Mouse (Mus musculus) layer of hippocampus, postnatal 25 days (tissue): Measurements from ENCODE around the gene Fam193b. TPM values are rescaled to one million over a fixed set of nuclear protein-coding genes. Genes with fewer than 3 reads are reported as not detected.

Experiments used
- DNase-seq, 2 experiments: peaks; one replicate each; pipeline ENCODE4 v3.0.0; 2022; ENCODE audit warnings: mixed read lengths in 2 of 2, low spot score in 1 of 2; ENCODE audit errors: extremely low spot score in 1 of 2
- microRNA-seq, 2 experiments: library from miRNA; unstranded; fragments of <30 nt; microRNA quantifications; one replicate each; pipeline ENCODE4 v1.2.0; 2021
- total RNA-seq, 2 experiments: library from RNA; stranded (reverse); gene quantifications; 2 replicates each; pipeline ENCODE4 v1.2.3; 2021

The Fam193b gene
- total RNA-seq, 2 experiments from 2014 or later = 66.4 to 87.5 TPM

- DNase-seq = no peak
Measured at GRCm38 (mm10) chr13:55504390-55504789, 66.5 kb downstream of the Fam193b start.

- DNase-seq = no peak
Measured at GRCm38 (mm10) chr13:55502405-55502804, 68.5 kb downstream of the Fam193b start.

GRCm38 (mm10) chr13:55500575-55500974, 70.3 kb downstream of the Fam193b start:
- no peak for DNase-seq

GRCm38 (mm10) chr13:55498906-55499305, 72.0 kb downstream of the Fam193b start:
- DNase-seq = no peak

GRCm38 (mm10) chr13:55496661-55497060, 74.3 kb downstream of the Fam193b start:
- no peak for DNase-seq

- DNase-seq = no peak
Measured at GRCm38 (mm10) chr13:55495702-55496101, 75.2 kb downstream of the Fam193b start.

- no peak for DNase-seq
Measured at GRCm38 (mm10) chr13:55494883-55495621, 75.9 kb downstream of the Fam193b start.

GRCm38 (mm10) chr13:55494257-55494656, 76.7 kb downstream of the Fam193b start:
- no peak for DNase-seq

Small RNA genes lying within 50 kb of the gene (microRNA-seq; reads per million reads assigned to microRNA genes)
- gene Mir6945 = 4.2 to 9.2 reads per million in 2 experiments

Other genes with a start within 250 kb of the Fam193b start
- gene Rab24, start 249.2 kb downstream of the Fam193b start, total RNA-seq = 10 to 100 TPM; 74.0 to 83.3 TPM
- gene Mxd3, start 241.3 kb downstream of the Fam193b start, total RNA-seq = 1 to 10 TPM; 1.2 to 2.4 TPM
- gene Lman2, start 208.3 kb downstream of the Fam193b start, total RNA-seq = 10 to 100 TPM; 58.4 to 61.0 TPM
- 10 to 100 TPM; 94.5 to 98.2 TPM for gene Rgs14, start 201.4 kb downstream of the Fam193b start, total RNA-seq
- not detected for gene Slc34a1, start 172.9 kb downstream of the Fam193b start, total RNA-seq
- gene Pfn3, start 155.9 kb downstream of the Fam193b start, total RNA-seq = not detected
- under 1 TPM; 0.35 to 0.47 TPM for gene F12, start 144.3 kb downstream of the Fam193b start, total RNA-seq
- 10 to 100 TPM; 66.7 to 74.7 TPM for gene Grk6, start 126.0 kb downstream of the Fam193b start, total RNA-seq
- gene Prr7, start 106.9 kb downstream of the Fam193b start, total RNA-seq = 10 to 100 TPM; 96.9 to 97.3 TPM
- 100 to 1,000 TPM; 356 to 398 TPM for gene Dbn1, start 83.0 kb downstream of the Fam193b start, total RNA-seq
- 10 to 100 TPM; 86.6 to 97.7 TPM for gene Pdlim7, start 57.4 kb downstream of the Fam193b start, total RNA-seq
- gene Dok3, start 41.8 kb downstream of the Fam193b start, total RNA-seq = 1 to 10 TPM; 9.6 to 9.7 TPM
- 10 to 100 TPM; 50.7 to 57.2 TPM for gene Ddx41, start 34.5 kb downstream of the Fam193b start, total RNA-seq
- 100 to 1,000 TPM; 132 to 143 TPM for gene Tmed9, start 2.6 kb upstream of the Fam193b start, total RNA-seq
- gene B4galt7, start 28.8 kb upstream of the Fam193b start, total RNA-seq = 10 to 100 TPM; 26.0 to 26.7 TPM
- gene Caml, start 51.9 kb upstream of the Fam193b start, total RNA-seq = 10 to 100 TPM; 47.9 to 49.0 TPM
- 10 to 100 TPM; 41.6 to 55.5 TPM for gene Ddx46, start 63.9 kb upstream of the Fam193b start, total RNA-seq
- 10 to 100 TPM; 79.8 to 81.6 TPM for gene B230219D22Rik, start 122.0 kb upstream of the Fam193b start, total RNA-seq
- gene Txndc15, start 143.5 kb upstream of the Fam193b start, total RNA-seq = 10 to 100 TPM; 68.8 to 81.2 TPM
- 10 to 100 TPM; 30.9 to 40.2 TPM for gene Pcbd2, start 156.2 kb upstream of the Fam193b start, total RNA-seq
- gene Catsper3, start 213.4 kb upstream of the Fam193b start, total RNA-seq = under 1 TPM in 1 of 2 experiments, not detected in 1; 0.34 TPM